Mouse (Mus musculus): Measurements from ENCODE around the gene Ephb1. TPM values are rescaled to one million over a fixed set of nuclear protein-coding genes. Genes with fewer than 3 reads are reported as not detected.
A peak's percentile ranks its signal among the peaks of the same experiment; 100 is the strongest.

Gene Ephb1
- 4.7 and 6.1 TPM in 2 replicates for polyA plus RNA-seq (2016; fragmentation: Nextera tagmentation; extraction: Ambion mirVana)

- peaks cover 77% of the 10 kb centered on the region for H3K27me3 ChIP-seq (replicated peaks; ENCODE audit: low read depth, poor library complexity, severe bottlenecking)
- no peaks in the 10 kb centered on the region for H3K9me3 ChIP-seq
- peak; percentile 90 for DNase-seq (ENCODE audit: low spot score)
- peak within 1 kb of the TSS; percentile 78 for H3K4me3 ChIP-seq
- peaks cover 33% of the 10 kb centered on the region for H3K4me1 ChIP-seq
- under 1% methylated on average over 22 of the region's 22 CpGs for WGBS
- no peaks in the 10 kb centered on the region for H3K36me3 ChIP-seq (replicated peaks)
- peak within 1 kb of the TSS; percentile 84 for H3K27ac ChIP-seq (replicated peaks)
Observed at GRCm38 (mm10) chr9:102354561-102354973, at the start of gene Ephb1. Ephb1 (minus strand) TSS chr9:102354693.

DNA sequence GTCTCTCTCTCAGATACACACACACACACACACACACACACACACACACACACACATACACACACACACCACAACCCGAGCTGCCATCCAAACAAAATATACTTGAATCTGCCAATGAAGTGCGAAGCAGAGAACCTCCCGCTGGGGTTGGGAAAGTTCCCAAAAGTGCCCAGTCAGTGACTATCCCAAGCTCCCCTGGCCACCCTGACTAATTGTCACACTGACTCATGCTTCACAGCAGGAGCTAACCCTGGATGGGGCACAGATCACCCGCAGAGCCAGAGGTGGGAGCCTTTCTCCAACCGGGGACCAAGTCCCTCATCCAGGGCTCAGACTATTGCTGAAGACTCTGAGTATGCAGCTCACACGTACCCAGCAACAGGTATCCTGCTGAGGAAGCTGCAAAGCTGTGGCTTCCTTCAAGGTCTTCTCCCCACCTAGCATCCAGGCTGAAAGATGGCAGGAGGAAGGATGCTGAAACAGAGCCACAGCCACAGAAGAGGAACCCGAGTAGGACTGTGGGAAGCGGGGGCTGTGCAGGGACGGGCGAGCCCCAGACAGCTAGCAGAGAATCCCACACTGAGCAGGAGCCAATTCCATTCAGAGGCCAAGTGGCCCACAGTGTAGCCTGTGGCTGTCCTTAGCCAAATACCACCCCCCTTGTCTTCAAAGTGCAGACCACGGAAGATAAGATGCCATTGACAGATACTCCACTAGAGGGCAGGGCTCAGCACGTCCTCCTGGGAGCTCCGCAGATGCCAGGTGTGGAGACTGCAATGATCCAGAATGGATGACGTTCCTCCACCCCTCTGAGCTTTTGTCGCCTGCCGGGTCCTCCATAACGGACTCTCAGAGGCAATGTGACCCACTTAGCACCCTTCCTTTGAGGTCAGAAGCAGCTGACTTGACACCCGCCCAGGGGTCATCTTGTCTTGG lies 48.9 kb upstream of the Ephb1 start:
- Histone ChIP-seq H3K4me1 (peaks cover 14% of the 10 kb centered on the region; the same call in 1 of the 2 replicates), H3K4me3 (no peak overlapping the region), H3K27me3 (replicated peaks; ENCODE audit: low read depth, poor library complexity, severe bottlenecking) (peaks cover 35% of the 10 kb centered on the region), H3K9me3 (no peaks in the 10 kb centered on the region), H3K27ac (replicated peaks) (no peak overlapping the region), H3K36me3 (replicated peaks) (no peaks in the 10 kb centered on the region)
- 32% methylated on average over 18 of the region's 18 CpGs for WGBS
- peak; percentile 67 for DNase-seq (ENCODE audit: low spot score)

DNA sequence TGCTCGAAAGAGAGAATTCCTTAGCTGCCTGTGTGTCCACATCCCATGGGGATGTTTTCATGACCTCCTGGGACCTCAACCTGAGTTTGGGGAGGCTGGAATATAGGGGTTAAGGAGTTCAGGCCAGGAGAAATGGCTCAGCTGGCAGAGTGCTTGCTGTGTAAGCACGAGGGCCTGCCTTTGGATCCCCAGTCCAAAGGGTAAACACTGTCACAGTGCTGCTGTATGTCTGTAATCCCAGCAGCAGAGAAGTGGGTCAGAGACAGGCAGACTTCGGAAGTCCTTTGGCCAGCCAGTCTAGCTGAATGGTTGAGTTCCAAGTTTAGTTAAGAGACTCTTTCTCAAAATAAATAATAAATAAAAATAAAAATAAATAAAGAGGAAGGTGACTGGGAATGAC lies 48.2 kb upstream of the Ephb1 start:
- Histone ChIP-seq H3K4me3 (no peak overlapping the region), H3K4me1 (peaks cover 14% of the 10 kb centered on the region; the same call in 1 of the 2 replicates), H3K36me3 (replicated peaks) (no peaks in the 10 kb centered on the region), H3K27ac (replicated peaks) (no peak overlapping the region), H3K27me3 (replicated peaks; ENCODE audit: low read depth, poor library complexity, severe bottlenecking) (peaks cover 35% of the 10 kb centered on the region), H3K9me3 (no peaks in the 10 kb centered on the region)
- WGBS = 63% methylated on average over 3 of the region's 3 CpGs
- no peak for DNase-seq (ENCODE audit: low spot score)

- Histone ChIP-seq H3K4me1 (peaks cover 6% of the 10 kb centered on the region), H3K4me3 (no peak overlapping the region), H3K36me3 (replicated peaks) (no peaks in the 10 kb centered on the region), H3K27me3 (replicated peaks; ENCODE audit: low read depth, poor library complexity, severe bottlenecking) (no peaks in the 10 kb centered on the region), H3K27ac (replicated peaks) (no peak overlapping the region), H3K9me3 (no peaks in the 10 kb centered on the region)
- WGBS = 55% methylated on average over 8 of the region's 8 CpGs
- peak; percentile 5 for DNase-seq (ENCODE audit: low spot score)
Observed at GRCm38 (mm10) chr9:102388266-102388665, 33.8 kb upstream of the Ephb1 start.

- no peak overlapping the region for H3K4me3 ChIP-seq
- 93% methylated on average over 9 of the region's 9 CpGs for WGBS
- peaks cover 6% of the 10 kb centered on the region for H3K4me1 ChIP-seq
- no peaks in the 10 kb centered on the region for H3K27me3 ChIP-seq (replicated peaks; ENCODE audit: low read depth, poor library complexity, severe bottlenecking)
- DNase-seq (ENCODE audit: low spot score) = peak; percentile 3
- H3K36me3 ChIP-seq (replicated peaks) = no peaks in the 10 kb centered on the region
- H3K27ac ChIP-seq (replicated peaks) = no peak overlapping the region
- H3K9me3 ChIP-seq = no peaks in the 10 kb centered on the region
Observed at GRCm38 (mm10) chr9:102386816-102387215, 32.3 kb upstream of the Ephb1 start.

DNA sequence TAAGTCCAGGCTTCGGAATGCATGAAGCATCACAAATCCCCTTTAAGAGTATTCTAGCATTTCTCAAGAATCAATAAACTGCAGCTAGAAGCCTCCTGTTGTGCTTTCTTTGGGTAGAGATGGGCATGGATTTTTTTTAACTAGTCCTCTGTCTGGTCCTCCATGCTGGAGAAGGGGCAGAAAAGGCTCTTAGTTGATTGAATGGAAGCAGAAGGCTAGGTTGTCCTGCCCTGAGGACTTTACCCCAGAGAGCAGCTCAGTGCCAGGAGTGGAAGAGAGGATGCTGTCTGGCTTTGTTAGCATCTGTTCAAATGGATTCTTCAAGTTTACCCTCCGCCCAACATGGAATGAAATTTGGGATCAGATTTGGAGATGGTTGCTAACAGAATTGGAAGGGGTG lies 25.7 kb upstream of the Ephb1 start:
- Histone ChIP-seq H3K27me3 (replicated peaks; ENCODE audit: low read depth, poor library complexity, severe bottlenecking) (no peaks in the 10 kb centered on the region), H3K36me3 (replicated peaks) (no peaks in the 10 kb centered on the region), H3K4me3 (no peak overlapping the region), H3K27ac (replicated peaks) (no peak overlapping the region), H3K4me1 (peaks cover 6% of the 10 kb centered on the region), H3K9me3 (no peaks in the 10 kb centered on the region)
- peak; percentile 3 for DNase-seq (ENCODE audit: low spot score)
- 93% methylated on average over 2 of the region's 2 CpGs for WGBS

GRCm38 (mm10) chr9:102374661-102375060 lies 20.2 kb upstream of the Ephb1 start:
- no peaks in the 10 kb centered on the region for H3K36me3 ChIP-seq (replicated peaks)
- no peak overlapping the region for H3K27ac ChIP-seq (replicated peaks)
- H3K27me3 ChIP-seq (replicated peaks; ENCODE audit: low read depth, poor library complexity, severe bottlenecking) = no peaks in the 10 kb centered on the region
- 89% methylated on average over 5 of the region's 5 CpGs for WGBS
- no peak for DNase-seq (ENCODE audit: low spot score)
- no peaks in the 10 kb centered on the region for H3K9me3 ChIP-seq
- H3K4me3 ChIP-seq = no peak overlapping the region
- H3K4me1 ChIP-seq = peaks cover 3% of the 10 kb centered on the region; the same call in 1 of the 2 replicates

DNA sequence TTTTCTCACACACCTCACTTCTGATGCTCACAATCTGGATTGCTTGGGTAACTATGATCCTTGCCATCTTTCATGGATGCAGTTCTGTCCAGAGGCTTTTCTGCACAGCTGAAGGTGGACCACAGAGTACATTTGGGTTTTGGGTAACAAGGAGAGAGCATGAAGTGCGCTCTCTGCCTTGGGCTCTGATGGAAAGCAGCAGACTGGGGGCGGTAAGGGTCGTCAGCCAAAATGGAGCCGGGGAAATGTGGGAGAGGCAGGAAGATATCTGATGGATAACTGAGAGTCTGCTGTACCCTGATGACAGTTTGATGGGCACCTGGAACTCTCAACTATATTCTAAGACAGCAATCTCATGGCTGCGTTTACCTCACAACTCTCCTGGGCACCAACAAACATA lies 19.4 kb upstream of the Ephb1 start:
- no peak overlapping the region for H3K4me3 ChIP-seq
- H3K4me1 ChIP-seq = 0 out of 2 replicates have a peak, but pooled peaks cover 3% of the 10 kb centered on the region
- WGBS = 86% methylated on average over 5 of the region's 5 CpGs
- no peaks in the 10 kb centered on the region for H3K9me3 ChIP-seq
- H3K27ac ChIP-seq (replicated peaks) = no peak overlapping the region
- no peaks in the 10 kb centered on the region for H3K36me3 ChIP-seq (replicated peaks)
- H3K27me3 ChIP-seq (replicated peaks; ENCODE audit: low read depth, poor library complexity, severe bottlenecking) = no peaks in the 10 kb centered on the region
- no peak for DNase-seq (ENCODE audit: low spot score)

DNA sequence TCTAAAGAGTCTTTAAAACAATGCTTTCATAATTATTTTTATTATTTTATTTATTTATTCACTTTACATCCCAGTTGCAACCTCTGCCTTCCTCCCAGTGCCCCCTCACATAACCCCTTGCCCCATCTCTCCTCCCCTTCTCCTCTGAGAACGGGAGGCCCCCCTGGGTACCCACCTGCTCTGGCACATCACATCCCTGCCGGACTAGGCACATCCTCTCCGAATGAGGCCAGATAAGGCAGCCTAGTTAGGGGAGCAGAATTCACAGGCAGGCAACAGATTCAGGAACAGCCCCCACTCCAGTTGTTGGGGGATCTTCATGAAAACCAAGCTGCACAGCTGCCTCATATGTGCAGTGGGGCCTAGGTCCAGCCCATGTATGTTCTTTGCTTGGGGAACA lies 17.4 kb upstream of the Ephb1 start:
- H3K36me3 ChIP-seq (replicated peaks) = no peaks in the 10 kb centered on the region
- H3K27ac ChIP-seq (replicated peaks) = no peak overlapping the region
- WGBS = 88% methylated on average over 3 of the region's 3 CpGs
- H3K4me3 ChIP-seq = no peak overlapping the region
- DNase-seq (ENCODE audit: low spot score) = no peak
- no peaks in the 10 kb centered on the region for H3K9me3 ChIP-seq
- no peaks in the 10 kb centered on the region for H3K27me3 ChIP-seq (replicated peaks; ENCODE audit: low read depth, poor library complexity, severe bottlenecking)
- 0 out of 2 replicates have a peak, but pooled peaks cover 3% of the 10 kb centered on the region for H3K4me1 ChIP-seq

GRCm38 (mm10) chr9:102371036-102371770 lies 16.7 kb upstream of the Ephb1 start:
- no peak for DNase-seq (ENCODE audit: low spot score)
- 62% methylated on average over 14 of the region's 14 CpGs for WGBS
- H3K4me1 ChIP-seq = 0 out of 2 replicates have a peak, but pooled peaks cover 3% of the 10 kb centered on the region

DNA sequence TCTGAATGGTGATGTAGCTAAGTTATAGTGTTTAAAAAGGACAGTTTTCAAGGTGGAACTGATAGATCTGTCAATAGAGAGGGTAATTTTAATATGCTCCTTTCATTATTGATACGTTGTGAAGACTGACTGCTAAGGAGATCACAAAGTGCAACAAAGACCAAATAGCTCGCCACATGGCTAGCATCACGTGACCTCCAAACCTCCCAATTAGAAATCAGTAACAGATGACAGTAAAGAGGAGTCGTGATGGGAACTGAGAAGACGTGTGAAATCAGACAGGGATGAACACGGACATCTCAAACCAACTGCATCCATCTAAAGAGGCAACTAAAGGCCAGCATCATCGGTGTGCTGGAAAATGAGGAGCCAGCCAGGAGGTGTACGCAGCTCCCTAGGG lies 15.6 kb upstream of the Ephb1 start:
- Histone ChIP-seq H3K36me3 (replicated peaks) (no peaks in the 10 kb centered on the region), H3K27ac (replicated peaks) (no peak overlapping the region), H3K27me3 (replicated peaks; ENCODE audit: low read depth, poor library complexity, severe bottlenecking) (no peaks in the 10 kb centered on the region), H3K9me3 (no peaks in the 10 kb centered on the region), H3K4me3 (no peak overlapping the region), H3K4me1 (0 out of 2 replicates have a peak, but pooled peaks cover 3% of the 10 kb centered on the region)
- WGBS = 66% methylated on average over 8 of the region's 8 CpGs
- no peak for DNase-seq (ENCODE audit: low spot score)

More at GRCm38 (mm10) chr9:102371036-102371770, 16.7 kb upstream of the Ephb1 start:
- Histone ChIP-seq H3K27ac (replicated peaks) (no peak overlapping the region), H3K27me3 (replicated peaks; ENCODE audit: low read depth, poor library complexity, severe bottlenecking) (no peaks in the 10 kb centered on the region), H3K9me3 (no peaks in the 10 kb centered on the region), H3K4me3 (no peak overlapping the region), H3K36me3 (replicated peaks) (no peaks in the 10 kb centered on the region)

DNA sequence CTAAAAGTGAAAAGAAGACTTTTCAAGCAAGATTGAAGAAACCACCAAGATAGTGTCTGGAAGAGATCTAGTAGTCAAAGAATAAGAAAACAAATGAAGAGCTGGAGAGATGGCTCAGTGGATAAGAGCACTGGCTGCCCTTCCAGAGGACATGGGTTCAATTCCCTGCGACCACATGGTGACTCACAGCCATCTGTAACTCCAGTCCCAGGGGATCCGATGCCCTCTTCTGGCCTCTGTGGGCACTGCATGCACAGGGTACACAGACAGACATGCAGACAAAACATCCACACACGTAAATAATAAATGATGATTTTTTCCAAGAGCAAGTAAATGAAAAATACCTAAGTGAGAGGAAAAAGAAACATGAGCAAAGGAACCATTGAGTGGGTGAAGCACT lies 14.6 kb upstream of the Ephb1 start:
- Histone ChIP-seq H3K4me3 (no peak overlapping the region), H3K36me3 (replicated peaks) (no peaks in the 10 kb centered on the region), H3K27ac (replicated peaks) (no peak overlapping the region), H3K9me3 (no peaks in the 10 kb centered on the region), H3K27me3 (replicated peaks; ENCODE audit: low read depth, poor library complexity, severe bottlenecking) (no peaks in the 10 kb centered on the region), H3K4me1 (0 out of 2 replicates have a peak, but pooled peaks cover 3% of the 10 kb centered on the region)
- no peak for DNase-seq (ENCODE audit: low spot score)
- 74% methylated on average over 3 of the region's 3 CpGs for WGBS
